Mouse (Mus musculus) embryonic fibroblast, embryonic 13.5 days (primary cell): ENCODE results near the gene Metrnl.

Source experiments
- CTCF ChIP-seq: IDR thresholded peaks from 2 replicates; pipeline ENCODE4 v1.5.1; 2011; ENCODE audit warnings: mild to moderate bottlenecking, control low read depth, low read length, moderate library complexity, borderline replicate concordance; ENCODE audit not compliant: insufficient read depth
- POLR2A ChIP-seq: IDR thresholded peaks from 2 replicates; pipeline ENCODE4 v1.6.1; 2011; ENCODE audit warnings: low read depth, mild to moderate bottlenecking, control low read depth, low read length, moderate library complexity

DNA sequence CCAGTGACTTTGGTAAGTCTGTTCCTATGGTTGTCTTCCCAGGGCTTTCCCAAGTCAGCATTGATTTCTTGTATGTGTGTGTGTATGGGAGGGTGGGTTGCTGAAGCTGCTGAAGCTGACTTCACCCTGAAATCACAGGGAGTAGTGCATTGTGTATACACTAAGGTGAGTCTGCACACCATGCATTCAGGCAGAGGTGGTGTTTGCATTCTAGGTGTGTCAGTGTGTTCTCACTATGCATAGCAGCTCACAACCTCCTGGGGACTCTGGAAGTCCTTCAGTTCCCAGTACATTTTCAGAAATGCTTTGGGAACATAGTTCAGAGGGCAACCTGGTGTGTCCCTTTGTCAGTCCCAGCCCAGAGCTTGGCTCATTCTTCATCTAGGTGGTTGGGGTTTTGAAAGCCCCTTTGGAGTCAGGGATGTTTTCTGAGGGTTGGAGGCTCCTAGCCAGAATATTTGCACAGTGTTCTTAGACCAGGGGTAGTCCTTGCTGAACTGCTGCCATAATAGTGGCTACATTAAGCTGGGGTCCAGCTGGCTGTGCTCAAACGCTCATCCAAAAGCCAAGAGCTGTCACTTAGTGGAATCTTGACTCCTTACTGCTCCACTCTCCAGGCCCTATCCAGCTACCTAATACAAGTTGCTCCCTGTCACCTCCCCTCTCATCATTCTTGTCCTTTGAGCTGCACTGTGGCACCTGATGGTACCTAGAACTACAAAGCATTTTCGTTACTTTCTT is 13.6 kb downstream of the Metrnl start:
- TF ChIP-seq POLR2A = no peak
- no peak for TF ChIP-seq CTCF
